Mouse (Mus musculus) lung, postnatal 0 days (tissue): ENCODE measurements around the gene Mrnip.

ENCODE experiments used
- CTCF ChIP-seq: IDR thresholded peaks from 2 replicates; pipeline ENCODE4 v1.5.1; 2016; ENCODE audit warnings: antibody characterized with exemption, mild to moderate bottlenecking
- EP300 ChIP-seq: IDR thresholded peaks from 2 replicates; pipeline ENCODE4 v1.6.1; 2016; ENCODE audit warnings: antibody characterized with exemption, mild to moderate bottlenecking, control low read depth

DNA sequence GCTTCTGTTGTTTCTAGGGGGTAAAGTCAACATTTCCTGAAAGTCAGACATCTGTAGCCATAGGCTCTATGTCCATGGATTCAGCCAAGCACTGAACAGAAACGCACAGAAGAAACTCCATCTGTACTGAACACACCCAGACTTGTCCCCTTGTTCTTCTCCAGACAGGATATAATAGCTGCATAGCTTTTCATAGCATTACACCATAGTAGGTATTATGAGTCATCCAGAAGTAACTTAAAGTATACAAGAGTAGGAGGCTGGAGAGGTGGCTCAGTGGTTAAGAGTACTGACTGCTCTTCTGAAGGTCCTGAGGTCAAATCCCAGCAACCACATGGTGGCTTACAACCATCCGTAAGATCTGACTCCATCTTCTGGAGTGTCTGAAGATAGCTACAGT lies 18.5 kb upstream of the Mrnip start:
- TF ChIP-seq CTCF: no peak
- peak; percentile 53 for TF ChIP-seq EP300
